Mouse (Mus musculus): ENCODE data around the gene Pfkl.
A peak's percentile ranks its signal among the peaks of the same experiment; 100 is the strongest.
"Not testable (repeated sequence)": the region's sequence is repeated elsewhere in the genome, so short reads cannot be mapped to it uniquely, and the experiment has no call there.

The Pfkl gene

GRCm38 (mm10) chr10:78012661-78013495, 3.0 kb upstream of the Pfkl start:
- no peak for DNase-seq (ENCODE audit: low spot score)

GRCm38 (mm10) chr10:78011116-78011515, 1.2 kb upstream of the Pfkl start:
- DNase-seq (ENCODE audit: low spot score), result not testable (repeated sequence)

- no peak for DNase-seq (ENCODE audit: low spot score)
These were observed 452 bp upstream of the Pfkl start for GRCm38 (mm10) chr10:78010335-78010734.

GRCm38 (mm10) chr10:78009184-78009944, 519 bp downstream of the Pfkl start:
- DNase-seq (ENCODE audit: low spot score), result peak; percentile 86

- DNase-seq (ENCODE audit: low spot score), result no peak
These were observed 1.7 kb downstream of the Pfkl start for GRCm38 (mm10) chr10:78008169-78008568.

GRCm38 (mm10) chr10:78007203-78007602, 2.7 kb downstream of the Pfkl start:
- DNase-seq (ENCODE audit: low spot score), result no peak

GRCm38 (mm10) chr10:78005791-78006438, 4.0 kb downstream of the Pfkl start:
- no peak for DNase-seq (ENCODE audit: low spot score)

GRCm38 (mm10) chr10:78004479-78005100, 5.3 kb downstream of the Pfkl start:
- no peak for DNase-seq (ENCODE audit: low spot score)

GRCm38 (mm10) chr10:78002316-78002715, 7.6 kb downstream of the Pfkl start:
- no peak for DNase-seq (ENCODE audit: low spot score)

- DNase-seq (ENCODE audit: low spot score), result no peak
These were observed 8.1 kb downstream of the Pfkl start for GRCm38 (mm10) chr10:78001796-78002195.

GRCm38 (mm10) chr10:78000200-78000599, 9.7 kb downstream of the Pfkl start:
- no peak for DNase-seq (ENCODE audit: low spot score)

- DNase-seq (ENCODE audit: low spot score), result no peak
These were observed 14.2 kb downstream of the Pfkl start for GRCm38 (mm10) chr10:77995639-77996038.

GRCm38 (mm10) chr10:77985775-77986174, 24.1 kb downstream of the Pfkl start:
- no peak for DNase-seq (ENCODE audit: low spot score)

GRCm38 (mm10) chr10:77984660-77985059, 25.2 kb downstream of the Pfkl start:
- DNase-seq (ENCODE audit: low spot score), result peak; percentile 41

- DNase-seq (ENCODE audit: low spot score), result peak; percentile 97
These were observed 31.2 kb downstream of the Pfkl start, which contains the start of gene 1810043G02Rik for GRCm38 (mm10) chr10:77978351-77979350. TSS of gene 1810043G02Rik (plus strand) at chr10:77978524.

- DNase-seq (ENCODE audit: low spot score), result no peak
These were observed 33.3 kb downstream of the Pfkl start for GRCm38 (mm10) chr10:77976458-77977150.

GRCm38 (mm10) chr10:77975653-77976052, 34.2 kb downstream of the Pfkl start:
- no peak for DNase-seq (ENCODE audit: low spot score)

- DNase-seq (ENCODE audit: low spot score), result no peak
These were observed 35.1 kb downstream of the Pfkl start for GRCm38 (mm10) chr10:77974811-77975210.

GRCm38 (mm10) chr10:77974323-77974722, 35.6 kb downstream of the Pfkl start:
- no peak for DNase-seq (ENCODE audit: low spot score)

Data from testis, postnatal 14 days (tissue).